Mouse (Mus musculus) brain, embryonic 14.5 days (tissue): ENCODE data around the gene Dync1i2.

Experiments
- CTCF ChIP-seq: fragments of 200-500 bp; IDR thresholded peaks from 2 replicates; pipeline ENCODE4 v1.5.1; 2012; ENCODE audit warnings: inconsistent platforms, mild to moderate bottlenecking, moderate library complexity, borderline replicate concordance; ENCODE audit not compliant: insufficient read depth, insufficient read length; ENCODE audit errors: extremely low read depth
- POLR2A ChIP-seq: fragments of 200-500 bp; IDR thresholded peaks from 2 replicates; pipeline ENCODE4 v1.6.1; 2012; ENCODE audit warnings: mild to moderate bottlenecking, inconsistent platforms, borderline replicate concordance; ENCODE audit not compliant: poor library complexity, insufficient read depth, insufficient read length, severe bottlenecking; ENCODE audit errors: extremely low read depth

DNA sequence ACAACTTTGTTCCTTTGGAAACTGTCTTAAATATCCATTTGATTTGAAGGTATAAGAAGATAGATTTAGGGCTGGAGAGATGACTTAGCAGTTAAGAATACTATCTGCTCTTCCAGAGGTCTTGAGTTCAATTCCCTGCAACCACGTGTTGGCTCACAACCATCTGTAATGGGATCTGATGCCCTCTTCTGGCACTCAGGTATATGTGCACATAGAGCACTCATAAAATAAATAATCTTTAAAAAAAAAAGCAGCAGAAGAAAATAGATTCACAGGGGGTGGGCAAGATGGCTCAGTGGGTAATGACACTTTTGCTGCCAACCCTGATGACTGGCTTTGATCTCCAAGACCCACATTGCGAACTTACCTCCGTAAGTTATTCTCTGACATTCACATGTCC, 30.7 kb downstream of the Dync1i2 start:
- TF ChIP-seq CTCF (no peak), POLR2A (no peak)
